Mouse (Mus musculus): ENCODE measurements around the gene Tsc22d1. TPM values are rescaled to one million over a fixed set of nuclear protein-coding genes. Genes with fewer than 3 reads are reported as not detected.

Gene Tsc22d1
- total and polyA plus RNA-seq, 2 experiments: 28.3 to 33.3 TPM

DNA sequence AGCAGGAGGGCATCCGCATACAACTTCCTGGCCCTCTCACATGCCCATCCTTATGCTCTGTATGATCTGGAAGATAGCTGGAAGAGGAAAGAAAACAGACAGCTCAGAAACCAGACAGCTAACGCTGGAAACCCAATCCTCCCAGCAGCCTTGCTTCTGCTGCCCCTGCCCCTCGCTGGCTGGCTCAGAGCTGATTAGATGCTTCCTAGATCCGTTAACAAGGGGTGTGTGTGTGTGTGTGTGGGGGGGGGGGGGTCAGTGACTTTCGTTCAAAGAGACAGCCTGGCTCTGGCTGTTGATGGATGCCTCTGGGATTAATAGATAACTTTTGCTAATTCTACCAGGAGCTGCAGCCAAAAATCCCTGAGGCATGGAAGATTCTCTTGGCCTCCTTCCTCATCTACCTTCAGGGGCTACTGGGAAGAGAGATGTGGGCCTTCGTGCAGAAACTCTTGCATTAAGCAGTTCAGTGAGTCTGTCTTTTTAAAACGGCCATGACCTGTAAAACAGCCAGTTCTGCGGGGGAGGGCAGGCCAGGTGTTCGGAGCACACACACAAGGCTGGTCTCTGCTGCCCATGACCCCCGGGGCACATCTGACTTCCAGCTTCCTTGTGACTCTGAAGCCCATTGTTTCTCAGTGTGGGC, 118.5 kb downstream of the Tsc22d1 start:
- Histone ChIP-seq H3K9ac (ENCODE audit: low read depth, low read length) (no peak overlapping the region; the same call in 1 of the 2 replicates), H3K4me1 (ENCODE audit: control insufficient read depth, insufficient read depth, low read length) (peaks cover 11% of the 10 kb centered on the region), H3K4me3 (ENCODE audit: insufficient read depth, low read depth, low read length) (no peak overlapping the region), H3K36me3 (ENCODE audit: control insufficient read depth, insufficient read depth, low read length) (no peaks in the 10 kb centered on the region), H3K27ac (replicated peaks; ENCODE audit: insufficient read depth, low read depth, low read length) (no peak overlapping the region), H3K27me3 (ENCODE audit: control insufficient read depth, insufficient read depth, low read length) (no peaks in the 10 kb centered on the region), H3K79me2 (ENCODE audit: control insufficient read depth, insufficient read depth, low read length) (no peaks in the 10 kb centered on the region)
- no peak for TF ChIP-seq POLR2A (IDR thresholded peaks at IDR 0.05; ENCODE audit: extremely low read depth, insufficient read depth, low read length)
- TF ChIP-seq CTCF (IDR thresholded peaks at IDR 0.05; ENCODE audit: low read depth, low read length): no peak
- 19% methylated on average over 10 of the region's 10 CpGs for WGBS
- peak; percentile 38 for DNase-seq (ENCODE audit: extremely low read depth, low read depth, low spot score)

DNA sequence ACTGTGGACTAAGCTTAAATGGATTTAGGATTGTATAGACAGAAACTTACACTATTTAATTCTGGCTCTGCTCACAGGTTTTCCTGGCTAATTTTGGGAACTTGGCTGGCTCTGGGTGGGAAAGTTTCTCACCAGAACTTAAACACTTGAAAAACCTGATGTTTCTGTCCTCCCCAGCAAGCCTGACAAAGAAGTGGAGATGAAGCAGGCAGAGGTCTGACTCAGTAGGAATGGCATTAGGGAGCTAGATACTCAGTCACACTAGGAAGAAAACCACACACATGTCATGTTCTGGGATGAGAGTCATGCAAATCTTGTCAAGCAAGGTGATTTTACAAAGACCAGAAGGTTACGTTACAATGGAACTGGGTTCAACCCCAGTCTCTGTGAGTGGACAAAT, 120.3 kb downstream of the Tsc22d1 start:
- no peak for TF ChIP-seq POLR2A (IDR thresholded peaks at IDR 0.05; ENCODE audit: extremely low read depth, insufficient read depth, low read length)
- no peak for TF ChIP-seq CTCF (IDR thresholded peaks at IDR 0.05; ENCODE audit: low read depth, low read length)
- no peak overlapping the region for H3K9ac ChIP-seq (ENCODE audit: low read depth, low read length)
- H3K4me3 ChIP-seq (ENCODE audit: insufficient read depth, low read depth, low read length): no peak overlapping the region
- H3K36me3 ChIP-seq (ENCODE audit: control insufficient read depth, insufficient read depth, low read length): no peaks in the 10 kb centered on the region
- no peaks in the 10 kb centered on the region for H3K27me3 ChIP-seq (ENCODE audit: control insufficient read depth, insufficient read depth, low read length)
- H3K79me2 ChIP-seq (ENCODE audit: control insufficient read depth, insufficient read depth, low read length): no peaks in the 10 kb centered on the region
- H3K27ac ChIP-seq (replicated peaks; ENCODE audit: insufficient read depth, low read depth, low read length): no peak overlapping the region
- no peak for DNase-seq (ENCODE audit: extremely low read depth, low read depth, low spot score)
- peaks cover 11% of the 10 kb centered on the region for H3K4me1 ChIP-seq (ENCODE audit: control insufficient read depth, insufficient read depth, low read length)
- 90% methylated on average over 1 of the region's 1 CpGs for WGBS

DNA sequence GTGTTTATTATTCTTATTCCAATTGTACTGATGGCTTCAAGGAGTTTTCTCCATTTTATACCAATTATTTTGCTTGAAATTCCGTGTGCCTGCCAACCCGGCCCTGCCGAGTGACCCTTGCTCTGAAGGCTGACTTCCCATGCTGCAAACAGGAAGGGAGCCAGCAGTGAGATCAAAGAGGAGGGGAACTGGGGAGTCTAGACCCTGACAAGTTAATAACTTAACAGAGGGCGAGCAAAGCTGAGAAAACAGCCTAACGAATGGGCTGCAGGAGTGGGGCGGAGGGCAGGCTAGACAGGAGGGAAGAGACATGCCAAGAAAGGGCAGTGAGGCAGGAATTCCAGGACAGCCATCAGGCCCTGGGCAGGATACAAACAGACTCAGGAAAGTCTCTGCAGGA, 122.2 kb downstream of the Tsc22d1 start:
- Histone ChIP-seq H3K4me3 (ENCODE audit: insufficient read depth, low read depth, low read length) (no peak overlapping the region), H3K27me3 (ENCODE audit: control insufficient read depth, insufficient read depth, low read length) (no peaks in the 10 kb centered on the region), H3K27ac (replicated peaks; ENCODE audit: insufficient read depth, low read depth, low read length) (no peak overlapping the region), H3K36me3 (ENCODE audit: control insufficient read depth, insufficient read depth, low read length) (no peaks in the 10 kb centered on the region), H3K79me2 (ENCODE audit: control insufficient read depth, insufficient read depth, low read length) (no peaks in the 10 kb centered on the region), H3K4me1 (ENCODE audit: control insufficient read depth, insufficient read depth, low read length) (peaks cover 11% of the 10 kb centered on the region), H3K9ac (ENCODE audit: low read depth, low read length) (no peak overlapping the region)
- 5% methylated on average over 6 of the region's 6 CpGs for WGBS
- peak; percentile 75 for DNase-seq (ENCODE audit: extremely low read depth, low read depth, low spot score)
- TF ChIP-seq POLR2A (IDR thresholded peaks at IDR 0.05; ENCODE audit: extremely low read depth, insufficient read depth, low read length) (no peak), CTCF (IDR thresholded peaks at IDR 0.05; ENCODE audit: low read depth, low read length) (no peak)

DNA sequence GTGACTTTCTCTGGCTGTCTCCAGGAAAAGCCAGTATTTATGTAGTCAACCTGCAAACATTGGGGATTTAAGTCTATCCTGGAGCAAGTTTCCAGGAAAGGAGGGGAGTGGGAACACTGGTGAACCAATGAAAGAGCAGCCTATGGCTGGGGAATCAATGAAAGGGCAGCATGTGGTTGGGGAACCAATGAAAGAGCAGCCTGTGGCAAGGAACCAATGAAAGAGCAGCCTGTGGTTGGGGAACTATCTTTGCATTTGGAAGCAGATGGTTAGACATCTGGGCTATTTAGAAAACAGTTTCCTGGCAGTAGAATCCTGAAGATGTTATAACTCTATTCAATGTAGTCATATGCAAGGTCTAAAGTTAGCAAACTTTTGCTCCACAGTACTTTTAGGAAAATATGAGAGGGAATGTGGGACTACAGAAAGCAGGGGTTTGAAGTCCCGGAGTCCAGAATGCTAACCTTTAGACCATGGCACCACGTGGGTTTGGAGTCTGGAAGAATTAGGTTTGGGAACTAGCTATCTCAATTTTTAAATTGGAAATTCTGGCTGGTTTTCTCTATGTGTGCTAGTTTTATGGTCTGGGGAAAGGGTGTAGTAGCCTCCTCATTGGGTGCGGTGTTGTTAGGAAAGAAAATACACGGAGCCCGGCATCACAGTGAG, 125.4 kb downstream of the Tsc22d1 start:
- no peaks in the 10 kb centered on the region for H3K79me2 ChIP-seq (ENCODE audit: control insufficient read depth, insufficient read depth, low read length)
- no peak for DNase-seq (ENCODE audit: extremely low read depth, low read depth, low spot score)
- peaks cover 5% of the 10 kb centered on the region for H3K4me1 ChIP-seq (ENCODE audit: control insufficient read depth, insufficient read depth, low read length)
- H3K27ac ChIP-seq (replicated peaks; ENCODE audit: insufficient read depth, low read depth, low read length): no peak overlapping the region
- H3K9ac ChIP-seq (ENCODE audit: low read depth, low read length): no peak overlapping the region
- TF ChIP-seq POLR2A (IDR thresholded peaks at IDR 0.05; ENCODE audit: extremely low read depth, insufficient read depth, low read length) (no peak), CTCF (IDR thresholded peaks at IDR 0.05; ENCODE audit: low read depth, low read length) (no peak)
- no peaks in the 10 kb centered on the region for H3K27me3 ChIP-seq (ENCODE audit: control insufficient read depth, insufficient read depth, low read length)
- WGBS: 91% methylated on average over 5 of the region's 5 CpGs
- H3K36me3 ChIP-seq (ENCODE audit: control insufficient read depth, insufficient read depth, low read length): no peaks in the 10 kb centered on the region
- no peak overlapping the region for H3K4me3 ChIP-seq (ENCODE audit: insufficient read depth, low read depth, low read length)

DNA sequence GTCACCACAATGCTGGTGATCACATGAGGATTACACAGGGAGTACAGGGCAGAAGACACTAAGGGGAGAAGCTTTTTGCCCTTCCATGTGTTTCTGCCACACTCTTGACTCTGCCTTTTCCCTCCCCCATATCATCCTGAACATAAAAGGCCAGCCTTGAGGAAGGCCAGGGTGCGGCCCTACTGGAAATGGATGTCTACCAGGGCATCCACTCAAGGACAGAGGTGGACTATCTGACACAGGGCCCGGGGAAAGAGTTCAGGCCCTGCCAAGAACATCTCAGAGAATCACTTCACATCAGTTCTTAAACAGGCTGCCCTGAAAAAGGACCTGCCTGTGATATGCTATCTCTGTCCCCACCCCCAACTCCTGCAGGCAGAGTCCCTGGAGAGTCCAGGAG, 126.6 kb downstream of the Tsc22d1 start:
- no peaks in the 10 kb centered on the region for H3K36me3 ChIP-seq (ENCODE audit: control insufficient read depth, insufficient read depth, low read length)

DNA sequence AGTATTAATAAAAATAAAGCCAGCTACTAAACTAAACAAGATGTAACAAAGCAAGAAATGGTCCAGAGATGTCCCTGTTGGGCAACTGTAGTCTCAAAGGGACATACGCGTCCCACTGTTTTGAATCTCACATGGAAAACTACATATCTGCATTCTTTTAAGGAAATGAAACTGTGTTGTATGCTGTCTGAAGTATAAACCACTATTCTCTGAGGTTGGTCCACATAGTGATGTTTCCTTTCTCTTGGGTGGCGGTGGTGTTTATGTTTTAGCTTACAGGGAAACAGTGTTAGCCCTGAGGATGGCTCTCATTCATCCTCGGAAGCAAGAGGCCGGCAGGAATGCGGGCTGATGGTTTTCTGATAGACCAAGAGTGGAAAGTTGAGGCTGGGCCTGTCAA, 129.4 kb downstream of the Tsc22d1 start:
- Histone ChIP-seq H3K27ac (replicated peaks; ENCODE audit: insufficient read depth, low read depth, low read length) (no peak overlapping the region), H3K27me3 (ENCODE audit: control insufficient read depth, insufficient read depth, low read length) (no peaks in the 10 kb centered on the region), H3K4me3 (ENCODE audit: insufficient read depth, low read depth, low read length) (no peak overlapping the region), H3K36me3 (ENCODE audit: control insufficient read depth, insufficient read depth, low read length) (no peaks in the 10 kb centered on the region), H3K4me1 (ENCODE audit: control insufficient read depth, insufficient read depth, low read length) (no peaks in the 10 kb centered on the region), H3K9ac (ENCODE audit: low read depth, low read length) (no peak overlapping the region), H3K79me2 (ENCODE audit: control insufficient read depth, insufficient read depth, low read length) (no peaks in the 10 kb centered on the region)
- DNase-seq (ENCODE audit: extremely low read depth, low read depth, low spot score): no peak
- 92% methylated on average over 6 of the region's 6 CpGs for WGBS
- TF ChIP-seq CTCF (IDR thresholded peaks at IDR 0.05; ENCODE audit: low read depth, low read length) (no peak), POLR2A (IDR thresholded peaks at IDR 0.05; ENCODE audit: extremely low read depth, insufficient read depth, low read length) (no peak)

More for the DNA sequence above, 126.6 kb downstream of the Tsc22d1 start:
- Histone ChIP-seq H3K79me2 (ENCODE audit: control insufficient read depth, insufficient read depth, low read length) (no peaks in the 10 kb centered on the region), H3K4me1 (ENCODE audit: control insufficient read depth, insufficient read depth, low read length) (peaks cover 5% of the 10 kb centered on the region), H3K27me3 (ENCODE audit: control insufficient read depth, insufficient read depth, low read length) (no peaks in the 10 kb centered on the region), H3K9ac (ENCODE audit: low read depth, low read length) (no peak overlapping the region), H3K27ac (replicated peaks; ENCODE audit: insufficient read depth, low read depth, low read length) (no peak overlapping the region), H3K4me3 (ENCODE audit: insufficient read depth, low read depth, low read length) (no peak overlapping the region)
- DNase-seq (ENCODE audit: extremely low read depth, low read depth, low spot score): no peak
- 77% methylated on average over 2 of the region's 2 CpGs for WGBS
- no peak for TF ChIP-seq POLR2A (IDR thresholded peaks at IDR 0.05; ENCODE audit: extremely low read depth, insufficient read depth, low read length)
- TF ChIP-seq CTCF (IDR thresholded peaks at IDR 0.05; ENCODE audit: low read depth, low read length): no peak

Measured in liver, adult 2 months (tissue).